Mouse (Mus musculus): ENCODE data around the gene Ankzf1.

DNA sequence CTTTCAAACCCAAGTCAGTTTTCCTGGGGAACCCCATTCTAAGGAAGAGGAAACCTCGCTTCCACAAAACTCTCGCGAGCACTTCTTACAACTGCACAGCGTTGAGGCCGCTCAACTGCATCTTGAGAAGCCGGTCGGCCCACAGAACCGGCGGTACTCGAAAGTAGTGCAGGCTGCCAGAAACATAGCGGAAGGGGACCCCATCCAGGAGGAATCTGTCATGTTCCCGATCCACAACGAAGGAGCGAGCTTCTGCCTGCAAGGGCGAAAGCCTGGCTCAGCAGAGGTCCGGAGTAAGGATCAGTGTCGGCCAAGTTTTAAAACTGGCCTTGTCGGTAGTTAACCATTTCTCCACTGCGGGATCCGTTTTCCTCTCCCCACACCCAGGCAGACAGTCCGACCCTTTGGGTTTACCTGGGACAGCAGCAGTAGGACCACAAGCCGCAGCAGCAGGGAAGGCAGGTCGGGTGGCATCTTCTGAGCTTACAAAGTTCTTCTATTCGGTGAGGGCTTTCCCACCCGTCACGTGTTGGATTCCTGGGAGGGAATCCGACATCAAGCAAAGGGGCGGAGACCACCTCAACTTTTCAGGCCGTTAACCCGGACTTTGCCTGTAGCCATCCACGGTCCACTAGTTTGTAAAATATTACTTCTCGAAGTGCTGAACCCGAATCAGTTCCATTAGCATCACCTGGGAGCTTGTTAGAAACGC, 17.2 kb downstream of the Ankzf1 start:
- no peak for TF ChIP-seq EP300 (IDR thresholded peaks at IDR 0.05; ENCODE audit: low read depth)
- no peak for TF ChIP-seq CTCF (IDR thresholded peaks at IDR 0.05; ENCODE audit: low read depth)
